Mouse (Mus musculus) testis, adult 2 months (tissue): ENCODE data around the gene Stx8. TPM values are rescaled to one million over a fixed set of nuclear protein-coding genes. Genes with fewer than 3 reads are reported as not detected.

Source experiments
- H3K27ac ChIP-seq: fragments of 200-500 bp; 2 replicates; pipeline ENCODE4 v1.5.1; 2012; ENCODE audit warnings: low read depth, low read length; ENCODE audit not compliant: control insufficient read depth, insufficient read depth
- H3K27me3 ChIP-seq: fragments of 200-500 bp; 2 replicates; pipeline ENCODE4 v1.6.1; 2012; ENCODE audit warnings: mild to moderate bottlenecking, low read length, moderate library complexity; ENCODE audit not compliant: control insufficient read depth, insufficient read depth
- H3K36me3 ChIP-seq: fragments of 200-500 bp; 2 replicates; pipeline ENCODE4 v1.6.1; 2012; ENCODE audit warnings: mild to moderate bottlenecking, low read length; ENCODE audit not compliant: control insufficient read depth, insufficient read depth
- H3K4me1 ChIP-seq: fragments of 200-500 bp; 2 replicates; pipeline ENCODE4 v1.6.1; 2012; ENCODE audit warnings: low read length; ENCODE audit not compliant: control insufficient read depth, insufficient read depth
- H3K4me3 ChIP-seq: fragments of 200-500 bp; 2 replicates; pipeline ENCODE4 v1.5.1; 2012; ENCODE audit warnings: low read depth, mild to moderate bottlenecking, low read length, moderate library complexity, mixed read lengths; ENCODE audit not compliant: control insufficient read depth
- CTCF ChIP-seq: fragments of 200-500 bp; IDR thresholded peaks from 2 replicates; pipeline ENCODE4 v1.5.1; 2012; ENCODE audit warnings: low read depth, mild to moderate bottlenecking, inconsistent platforms, low read length, moderate library complexity; ENCODE audit not compliant: control insufficient read depth, insufficient read depth, insufficient replicate concordance
- POLR2A ChIP-seq: fragments of 200-500 bp; IDR thresholded peaks from 2 replicates; pipeline ENCODE4 v1.6.1; 2012; ENCODE audit warnings: low read depth, mild to moderate bottlenecking, inconsistent platforms, low read length, moderate library complexity; ENCODE audit not compliant: control insufficient read depth
- polyA plus RNA-seq: library from polyadenylated mRNA; depleted of rRNA; stranded (reverse); fragments of >200 nt; gene quantifications from 2 replicates; pipeline ENCODE4 v1.2.3, GENCODE M21; 2012

The Stx8 gene
- polyA plus RNA-seq, 1 experiment: 19.6 TPM

DNA sequence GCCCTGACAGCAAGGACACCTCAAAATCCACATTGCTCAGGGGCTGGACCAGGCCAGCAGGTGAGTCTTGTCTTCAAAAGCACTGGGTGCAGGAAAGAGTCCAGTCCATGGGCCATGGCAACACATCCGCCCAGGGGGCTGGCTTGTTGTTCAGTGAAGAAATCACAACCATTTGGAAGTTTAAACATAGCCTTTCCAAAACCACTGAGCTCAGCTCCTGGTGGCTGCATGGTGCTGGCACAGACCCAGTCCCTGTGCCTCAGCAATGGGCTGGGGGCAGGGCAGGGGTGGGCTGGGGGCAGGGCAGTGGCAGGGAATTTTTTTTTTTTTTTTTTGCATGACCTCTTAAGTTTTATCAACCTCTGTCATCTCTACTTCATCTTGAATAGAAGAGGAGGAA lies 242.6 kb downstream of the Stx8 start:
- Histone ChIP-seq H3K36me3 (no peaks in the 10 kb centered on the region), H3K27ac (no peak overlapping the region), H3K27me3 (no peaks in the 10 kb centered on the region), H3K4me1 (peaks cover 5% of the 10 kb centered on the region), H3K4me3 (no peak overlapping the region)
- TF ChIP-seq CTCF: no peak
- TF ChIP-seq POLR2A: no peak

GRCm38 (mm10) chr11:68209506-68209905 lies 243.5 kb downstream of the Stx8 start:
- Histone ChIP-seq H3K4me1 (peaks cover 5% of the 10 kb centered on the region), H3K27me3 (no peaks in the 10 kb centered on the region), H3K4me3 (no peak overlapping the region), H3K36me3 (no peaks in the 10 kb centered on the region), H3K27ac (no peak overlapping the region)
- TF ChIP-seq POLR2A (no peak), CTCF (no peak)

GRCm38 (mm10) chr11:68210714-68211113 lies 244.7 kb downstream of the Stx8 start:
- TF ChIP-seq CTCF: no peak
- no peak for TF ChIP-seq POLR2A
- no peaks in the 10 kb centered on the region for H3K36me3 ChIP-seq
- H3K4me1 ChIP-seq: peaks cover 12% of the 10 kb centered on the region
- no peak overlapping the region for H3K4me3 ChIP-seq
- no peaks in the 10 kb centered on the region for H3K27me3 ChIP-seq
- no peak overlapping the region for H3K27ac ChIP-seq

DNA sequence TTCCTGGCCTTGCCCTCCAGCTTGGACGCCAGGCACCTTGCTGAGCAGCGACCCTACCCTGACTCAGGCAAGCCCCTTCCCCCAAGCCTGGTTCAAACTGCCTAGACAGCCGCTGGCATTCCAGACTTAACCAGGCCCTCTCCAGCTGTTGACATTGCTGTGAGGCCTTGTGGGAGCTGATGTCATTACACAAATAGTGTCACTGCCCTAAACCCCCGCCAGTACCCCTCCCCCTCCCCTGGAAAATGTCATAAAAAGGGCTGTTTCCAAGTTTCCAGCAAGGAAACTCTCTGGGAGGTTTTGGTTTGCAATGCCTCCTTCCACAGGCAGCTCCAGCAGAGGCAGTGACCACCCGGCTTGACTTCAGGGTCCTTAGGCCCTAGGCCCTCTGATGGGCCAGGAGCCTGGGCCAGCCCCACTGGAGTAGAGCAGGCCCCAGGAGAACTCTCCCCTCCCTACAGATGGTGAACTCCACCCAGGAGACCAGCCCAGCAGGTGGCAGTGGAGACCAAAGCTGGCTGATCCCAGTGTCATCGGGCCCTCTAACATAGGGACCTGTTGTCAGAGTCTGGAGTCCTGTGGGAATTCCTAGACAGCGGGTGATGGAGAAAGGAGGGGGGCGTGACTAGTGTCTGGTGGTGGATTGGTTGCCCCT lies 246.1 kb downstream of the Stx8 start:
- no peak overlapping the region for H3K27ac ChIP-seq
- no peak overlapping the region for H3K4me3 ChIP-seq
- peaks cover 12% of the 10 kb centered on the region for H3K4me1 ChIP-seq
- H3K27me3 ChIP-seq: no peaks in the 10 kb centered on the region
- TF ChIP-seq POLR2A: no peak
- peak; percentile 29; the same call in 1 of the 2 replicates for TF ChIP-seq CTCF
- no peaks in the 10 kb centered on the region for H3K36me3 ChIP-seq

DNA sequence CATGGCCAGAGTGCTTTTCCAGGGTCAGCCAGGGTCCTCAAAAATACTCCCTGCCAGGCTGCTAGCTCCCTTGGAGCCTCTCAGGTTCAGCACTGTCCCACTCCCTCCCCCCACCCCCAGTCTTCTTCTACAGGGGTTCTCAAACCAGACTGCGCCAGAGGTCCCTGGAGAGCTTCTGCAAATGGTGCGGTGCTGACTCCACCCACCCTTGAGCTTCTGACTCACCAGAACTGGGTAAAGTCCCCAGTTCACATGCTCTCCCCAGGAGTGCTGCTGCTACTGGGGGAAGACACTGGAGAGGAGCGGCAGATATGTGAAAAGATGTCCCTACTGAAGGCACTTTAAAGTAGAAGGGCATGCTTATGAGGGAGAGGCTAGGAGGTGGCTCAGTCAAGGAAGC lies 247.9 kb downstream of the Stx8 start:
- no peak overlapping the region for H3K27ac ChIP-seq
- TF ChIP-seq CTCF (no peak), POLR2A (no peak)
- no peaks in the 10 kb centered on the region for H3K36me3 ChIP-seq
- H3K27me3 ChIP-seq: no peaks in the 10 kb centered on the region
- peaks cover 12% of the 10 kb centered on the region for H3K4me1 ChIP-seq
- H3K4me3 ChIP-seq: no peak overlapping the region

- no peak for TF ChIP-seq CTCF
- no peak for TF ChIP-seq POLR2A
- Histone ChIP-seq H3K4me3 (no peak overlapping the region), H3K27me3 (no peaks in the 10 kb centered on the region), H3K36me3 (no peaks in the 10 kb centered on the region), H3K4me1 (peaks cover 12% of the 10 kb centered on the region), H3K27ac (no peak overlapping the region)
Observed at GRCm38 (mm10) chr11:68214496-68215205, 248.7 kb downstream of the Stx8 start.

DNA sequence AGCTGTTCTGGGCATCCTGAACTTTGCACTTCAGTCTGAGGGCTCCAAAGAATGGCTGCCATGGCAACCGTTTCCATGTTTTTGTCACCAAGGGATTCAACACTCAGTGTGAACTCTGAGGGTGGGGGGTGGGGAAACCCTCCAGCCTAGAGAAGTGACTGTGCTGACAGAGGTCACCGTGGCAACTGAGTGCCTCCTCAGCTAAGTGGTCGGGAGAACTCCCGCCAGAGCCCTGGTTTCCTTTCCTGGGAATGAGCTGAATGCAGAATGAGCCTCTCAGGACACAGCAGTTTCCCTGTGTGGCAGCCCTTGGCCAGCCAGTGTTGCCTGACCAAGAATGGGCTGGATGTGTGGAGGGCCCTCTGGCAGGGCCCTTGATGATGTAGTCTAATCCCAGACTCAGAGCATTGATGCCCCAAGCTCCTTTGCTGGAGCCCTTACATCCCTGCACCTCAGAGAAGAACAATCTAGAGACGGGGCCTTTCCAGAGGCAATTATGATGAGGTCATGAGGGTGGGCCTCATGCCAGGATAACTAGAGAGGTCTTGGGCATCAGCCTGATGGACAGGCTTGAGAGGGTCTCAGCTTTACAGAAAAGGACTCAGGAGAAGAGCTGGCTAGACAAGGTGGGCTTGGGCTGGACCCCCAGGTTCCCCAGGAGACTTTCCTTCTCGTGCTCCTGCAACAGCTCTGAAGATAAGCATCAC lies 249.4 kb downstream of the Stx8 start:
- H3K4me3 ChIP-seq: no peak overlapping the region
- TF ChIP-seq POLR2A: no peak
- no peak for TF ChIP-seq CTCF
- H3K27me3 ChIP-seq: no peaks in the 10 kb centered on the region
- H3K4me1 ChIP-seq: peaks cover 12% of the 10 kb centered on the region
- H3K27ac ChIP-seq: no peak overlapping the region
- H3K36me3 ChIP-seq: no peaks in the 10 kb centered on the region
